11 mouse cellular contexts compared by ENCODE assay signal in genomic region chr11:115179191-115179590, GRCm38 (mm10). TPM values are rescaled to one million over a fixed set of nuclear protein-coding genes. Genes with fewer than 3 reads are reported as not detected.
DNase-seq lines count a peak whose midpoint lies in the region; ATAC-seq and TF ChIP-seq lines count a peak whose summit lies in the region.
"Had no signal": no experiment of that assay in that cellular context is flagged by ENCODE, and none has a peak within 500 bp of the region (broad histone marks: within the 10 kb centered on the region; RNA-seq: fewer than 3 reads in every experiment).

No protein-coding gene starts in this region.

- peak overlapping the region; percentile 36; the same call in 1 of the 2 replicates for H3K27ac ChIP-seq in forebrain, embryonic 10.5 days
- H3K27ac ChIP-seq in forebrain, embryonic 12.5 days: no peak overlapping the region
- peak overlapping the region; percentile 34; the same call in 1 of the 2 replicates for H3K27ac ChIP-seq in liver, postnatal 0 days (ENCODE audit: low read depth)
- H3K27ac ChIP-seq in intestine, postnatal 0 days (ENCODE audit: low read depth, low read length): peak overlapping the region; percentile 50; the same call in 1 of the 2 replicates
- peak overlapping the region; percentile 33; the same call in 1 of the 2 replicates for H3K27ac ChIP-seq in stomach, embryonic 14.5 days (ENCODE audit: low read length)

- no peak for TF ChIP-seq CTCF in liver, postnatal 0 days (IDR thresholded peaks at IDR 0.05; ENCODE audit: low read depth)
- no peak for TF ChIP-seq CTCF in intestine, postnatal 0 days (IDR thresholded peaks at IDR 0.05; ENCODE audit: low read depth)

- H3K4me1 ChIP-seq in forebrain, embryonic 10.5 days: peaks cover 52% of the 10 kb centered on the region
- peaks cover 40% of the 10 kb centered on the region for H3K4me1 ChIP-seq in forebrain, embryonic 12.5 days
- H3K4me1 ChIP-seq in liver, postnatal 0 days (ENCODE audit: insufficient read depth): peaks cover 26% of the 10 kb centered on the region
- peaks cover 20% of the 10 kb centered on the region for H3K4me1 ChIP-seq in intestine, postnatal 0 days (replicated peaks; ENCODE audit: control insufficient read depth, insufficient read depth, low read length)
- peaks cover 43% of the 10 kb centered on the region for H3K4me1 ChIP-seq in stomach, embryonic 14.5 days (ENCODE audit: control insufficient read depth, insufficient read depth, low read length)

- DNase-seq in forebrain, embryonic 10.5 days (ENCODE audit: extremely low spot score, low spot score): no peak
- DNase-seq in liver, postnatal 0 days: no peak
- DNase-seq in liver: no peak
- DNase-seq in c-Kit-positive CD71-positive TER-119-positive erythroid progenitor cells, embryonic 14.5 days (ENCODE audit: low spot score): no peak
- DNase-seq in embryo, embryonic 9.5 days (ENCODE audit: extremely low spot score): no peak
- DNase-seq: heart, postnatal 10 days had no signal

- no peak overlapping the region for H3K9ac ChIP-seq in forebrain, embryonic 12.5 days
- no peak overlapping the region for H3K9ac ChIP-seq in liver, postnatal 0 days (replicated peaks)
- no peak overlapping the region for H3K9ac ChIP-seq in intestine, postnatal 0 days (ENCODE audit: low read depth, low read length)
- no peak overlapping the region for H3K9ac ChIP-seq in stomach, embryonic 14.5 days (replicated peaks; ENCODE audit: low read depth, low read length)

- peaks cover 26% of the 10 kb centered on the region for H3K36me3 ChIP-seq in forebrain, embryonic 10.5 days (replicated peaks)
- H3K36me3 ChIP-seq in forebrain, embryonic 12.5 days (replicated peaks): no peaks in the 10 kb centered on the region
- peaks cover 40% of the 10 kb centered on the region for H3K36me3 ChIP-seq in liver, postnatal 0 days (replicated peaks; ENCODE audit: insufficient read depth, low read length)
- peaks cover 45% of the 10 kb centered on the region; the same call in 1 of the 2 replicates for H3K36me3 ChIP-seq in intestine, postnatal 0 days (ENCODE audit: control insufficient read depth, insufficient read depth)
- no peaks in the 10 kb centered on the region; the same call in 1 of the 2 replicates for H3K36me3 ChIP-seq in stomach, embryonic 14.5 days (ENCODE audit: control insufficient read depth, insufficient read depth, low read length)

- H3K9me3 ChIP-seq in forebrain, embryonic 10.5 days: no peaks in the 10 kb centered on the region
- no peaks in the 10 kb centered on the region for H3K9me3 ChIP-seq in forebrain, embryonic 12.5 days
- H3K9me3 ChIP-seq in liver, postnatal 0 days (ENCODE audit: low read length): no peaks in the 10 kb centered on the region
- H3K9me3 ChIP-seq in intestine, postnatal 0 days (ENCODE audit: control insufficient read depth): no peaks in the 10 kb centered on the region
- H3K9me3 ChIP-seq in stomach, embryonic 14.5 days (ENCODE audit: control insufficient read depth, low read depth, low read length): no peaks in the 10 kb centered on the region
- H3K9me3 ChIP-seq: G1E had no signal

- peaks cover 45% of the 10 kb centered on the region for H3K27me3 ChIP-seq in forebrain, embryonic 10.5 days (ENCODE audit: poor library complexity, severe bottlenecking)
- peaks cover 20% of the 10 kb centered on the region for H3K27me3 ChIP-seq in forebrain, embryonic 12.5 days
- no peaks in the 10 kb centered on the region for H3K27me3 ChIP-seq in liver, postnatal 0 days (ENCODE audit: insufficient read depth, low read length)
- no peaks in the 10 kb centered on the region for H3K27me3 ChIP-seq in intestine, postnatal 0 days (replicated peaks; ENCODE audit: control insufficient read depth, insufficient read depth, low read length)
- no peaks in the 10 kb centered on the region for H3K27me3 ChIP-seq in stomach, embryonic 14.5 days (ENCODE audit: control insufficient read depth, insufficient read depth, low read length)

- ATAC-seq in forebrain, embryonic 12.5 days (ENCODE audit: low FRiP score): no peak
- no peak for ATAC-seq in liver, postnatal 0 days
- no peak for ATAC-seq in intestine, postnatal 0 days
- ATAC-seq in stomach, embryonic 14.5 days (ENCODE audit: insufficient number of reproducible peaks, insufficient read depth, low FRiP score, low read depth): no peak

- no peak for TF ChIP-seq EP300 in liver, postnatal 0 days (IDR thresholded peaks at IDR 0.05; ENCODE audit: low read depth)

- no peak overlapping the region for H3K4me2 ChIP-seq in forebrain, embryonic 12.5 days
- no peak overlapping the region for H3K4me2 ChIP-seq in liver, postnatal 0 days (ENCODE audit: low read depth, low read length)
- peak overlapping the region; percentile 30; the same call in 1 of the 2 replicates for H3K4me2 ChIP-seq in intestine, postnatal 0 days (replicated peaks; ENCODE audit: low read depth)
- no peak overlapping the region for H3K4me2 ChIP-seq in stomach, embryonic 14.5 days (replicated peaks; ENCODE audit: low read depth, low read length)

- H3K4me3 ChIP-seq in forebrain, embryonic 10.5 days: no peak overlapping the region
- no peak overlapping the region for H3K4me3 ChIP-seq in forebrain, embryonic 12.5 days (replicated peaks)
- no peak overlapping the region for H3K4me3 ChIP-seq in liver, postnatal 0 days (ENCODE audit: low read depth, low read length)
- no peak overlapping the region for H3K4me3 ChIP-seq in intestine, postnatal 0 days (ENCODE audit: low read depth, low read length)
- no peak overlapping the region for H3K4me3 ChIP-seq in stomach, embryonic 14.5 days (ENCODE audit: low read depth, low read length)
- H3K4me3 ChIP-seq: erythroblast, embryonic 14.5 days had no signal

- 68% methylated on average over 6 of the region's 6 CpGs for WGBS in forebrain, embryonic 10.5 days
- WGBS in forebrain, embryonic 12.5 days: 72% methylated on average over 6 of the region's 6 CpGs
- 69% methylated on average over 6 of the region's 6 CpGs for WGBS in liver, postnatal 0 days (ENCODE audit: insufficient replicate concordance)
- WGBS in intestine, postnatal 0 days: 57% methylated on average over 6 of the region's 6 CpGs
- WGBS in stomach, embryonic 14.5 days: 69% methylated on average over 6 of the region's 6 CpGs

RNA-seq across cellular contexts. Expression of gene Tmem104, which starts 8.1 kb away (rescaled TPM):
- polyA plus RNA-seq in forebrain, embryonic 10.5 days (2016; fragmentation: Nextera tagmentation; extraction: Ambion mirVana): 8.7 and 8.8 TPM in 2 replicates
- 7.9 and 8.4 TPM in 2 replicates for polyA plus RNA-seq in forebrain, embryonic 12.5 days (2016; fragmentation: Nextera tagmentation; extraction: Ambion mirVana)
- polyA plus RNA-seq in liver, postnatal 0 days (2015; fragmentation: Nextera tagmentation; extraction: Ambion mirVana): 5.7 and 7.1 TPM in 2 replicates
- polyA plus RNA-seq in intestine, postnatal 0 days (2015; fragmentation: Nextera tagmentation; extraction: Ambion mirVana): 19.2 and 20.1 TPM in 2 replicates
- polyA plus RNA-seq in stomach, embryonic 14.5 days (2014; fragmentation: Nextera tagmentation; extraction: Ambion mirVana): 10.5 and 13.2 TPM in 2 replicates

RNA-seq across cellular contexts. Expression of gene Nat9, which starts 8.5 kb away (rescaled TPM):
- 16.9 and 20.6 TPM in 2 replicates for polyA plus RNA-seq in forebrain, embryonic 10.5 days (2016; fragmentation: Nextera tagmentation; extraction: Ambion mirVana)
- 16.0 and 16.6 TPM in 2 replicates for polyA plus RNA-seq in forebrain, embryonic 12.5 days (2016; fragmentation: Nextera tagmentation; extraction: Ambion mirVana)
- polyA plus RNA-seq in liver, postnatal 0 days (2015; fragmentation: Nextera tagmentation; extraction: Ambion mirVana): 16.5 and 16.7 TPM in 2 replicates
- 35.0 and 35.7 TPM in 2 replicates for polyA plus RNA-seq in intestine, postnatal 0 days (2015; fragmentation: Nextera tagmentation; extraction: Ambion mirVana)
- polyA plus RNA-seq in stomach, embryonic 14.5 days (2014; fragmentation: Nextera tagmentation; extraction: Ambion mirVana): 18.3 and 20.1 TPM in 2 replicates

RNA-seq across cellular contexts. Expression of gene Slc9a3r1, which starts 16.1 kb away (rescaled TPM):
- 36.6 and 38.1 TPM in 2 replicates for polyA plus RNA-seq in forebrain, embryonic 10.5 days (2016; fragmentation: Nextera tagmentation; extraction: Ambion mirVana)
- 31.3 and 32.2 TPM in 2 replicates for polyA plus RNA-seq in forebrain, embryonic 12.5 days (2016; fragmentation: Nextera tagmentation; extraction: Ambion mirVana)
- polyA plus RNA-seq in liver, postnatal 0 days (2015; fragmentation: Nextera tagmentation; extraction: Ambion mirVana): 101 and 115 TPM in 2 replicates
- polyA plus RNA-seq in intestine, postnatal 0 days (2015; fragmentation: Nextera tagmentation; extraction: Ambion mirVana): 679 and 754 TPM in 2 replicates
- 105 and 114 TPM in 2 replicates for polyA plus RNA-seq in stomach, embryonic 14.5 days (2014; fragmentation: Nextera tagmentation; extraction: Ambion mirVana)

RNA-seq across cellular contexts. Expression of gene Cd300lf, which starts 45.4 kb away (rescaled TPM):
- polyA plus RNA-seq in forebrain, embryonic 10.5 days (2016; fragmentation: Nextera tagmentation; extraction: Ambion mirVana): 0.09 and 0.10 TPM in 2 replicates
- 0.19 TPM in 1 of 2 replicates, not detected in the other for polyA plus RNA-seq in forebrain, embryonic 12.5 days (2016; fragmentation: Nextera tagmentation; extraction: Ambion mirVana)
- 8.5 and 9.3 TPM in 2 replicates for polyA plus RNA-seq in liver, postnatal 0 days (2015; fragmentation: Nextera tagmentation; extraction: Ambion mirVana)
- 1.1 and 1.3 TPM in 2 replicates for polyA plus RNA-seq in intestine, postnatal 0 days (2015; fragmentation: Nextera tagmentation; extraction: Ambion mirVana)
- 0.33 and 0.48 TPM in 2 replicates for polyA plus RNA-seq in stomach, embryonic 14.5 days (2014; fragmentation: Nextera tagmentation; extraction: Ambion mirVana)
- polyA plus RNA-seq: erythroblast, embryonic 14.5 days; G1E had no signal
